Mouse (Mus musculus) kidney, adult 2 months (tissue): ENCODE measurements around the gene Cep350. TPM values are rescaled to one million over a fixed set of nuclear protein-coding genes. Genes with fewer than 3 reads are reported as not detected.

Source experiments
- DNase-seq: peaks from one replicate; pipeline ENCODE4 v3.0.0; 2021
- H3K27ac ChIP-seq: fragments of 200-500 bp; 2 replicates; pipeline ENCODE4 v1.5.1; 2012; ENCODE audit warnings: low read depth, low read length, control low read depth, inconsistent platforms; ENCODE audit not compliant: insufficient read depth
- H3K27me3 ChIP-seq: fragments of 200-500 bp; replicated peaks from 2 replicates; pipeline ENCODE4 v1.6.1; 2012; ENCODE audit warnings: mild to moderate bottlenecking, moderate library complexity, low read length, inconsistent platforms; ENCODE audit not compliant: control insufficient read depth, insufficient read depth
- H3K36me3 ChIP-seq: fragments of 200-500 bp; 2 replicates; pipeline ENCODE4 v1.6.1; 2012; ENCODE audit warnings: mild to moderate bottlenecking, moderate library complexity, low read length, inconsistent platforms; ENCODE audit not compliant: control insufficient read depth, insufficient read depth
- H3K4me1 ChIP-seq: fragments of 200-500 bp; 2 replicates; pipeline ENCODE4 v1.6.1; 2011; ENCODE audit warnings: low read length; ENCODE audit not compliant: control insufficient read depth, insufficient read depth
- H3K4me3 ChIP-seq: fragments of 200-500 bp; 2 replicates; pipeline ENCODE4 v1.5.1; 2011; ENCODE audit warnings: mild to moderate bottlenecking, low read depth, low read length, control low read depth; ENCODE audit not compliant: insufficient read depth
- CTCF ChIP-seq: fragments of 200-500 bp; conservative IDR thresholded peaks from 2 replicates; pipeline ENCODE4 v1.5.1; 2011; ENCODE audit warnings: low read depth, mild to moderate bottlenecking, control low read depth, low read length, moderate library complexity, mixed read lengths; ENCODE audit not compliant: insufficient read depth, insufficient read length
- POLR2A ChIP-seq: fragments of 200-500 bp; IDR thresholded peaks from one replicate; pipeline ENCODE4 v1.6.1; 2011; ENCODE audit warnings: low read depth, low read length, control low read depth
- WGBS: fragments of 180-500 bp; shearing (Covaris S2); methylation state at CpG from one replicate; pipeline ENCODE4 v1.1.7; 2018; 5-methylcytosine and 5-hydroxymethylcytosine counted together
- polyA plus RNA-seq: library from polyadenylated mRNA; depleted of rRNA; stranded (reverse); fragments of >200 nt; gene quantifications from 2 replicates; pipeline ENCODE4 v1.2.3, GENCODE M21; 2012

Gene Cep350
- polyA plus RNA-seq, 1 experiment = 5.2 TPM

- TF ChIP-seq CTCF (no peak), POLR2A (no peak)
- peak; percentile 47 for DNase-seq
- Histone ChIP-seq H3K4me3 (peak overlapping the region; percentile 85), H3K36me3 (no peaks in the 10 kb centered on the region), H3K4me1 (no peaks in the 10 kb centered on the region), H3K27ac (peak overlapping the region; percentile 70), H3K27me3 (no peaks in the 10 kb centered on the region)
- 1% methylated on average over 37 of the region's 51 CpGs for WGBS
These were observed 648 bp downstream of the Cep350 start for GRCm38 (mm10) chr1:155972146-155973067.

- TF ChIP-seq POLR2A = no peak
- no peak for TF ChIP-seq CTCF
- Histone ChIP-seq H3K36me3 (peaks cover 4% of the 10 kb centered on the region; the same call in 1 of the 2 replicates), H3K27ac (no peak overlapping the region), H3K4me1 (peaks cover 14% of the 10 kb centered on the region; the same call in 1 of the 2 replicates), H3K27me3 (no peaks in the 10 kb centered on the region), H3K4me3 (no peak overlapping the region)
- WGBS = 78% methylated on average over 2 of the region's 2 CpGs
- DNase-seq = peak; percentile 17
These were observed 23.9 kb downstream of the Cep350 start for GRCm38 (mm10) chr1:155949170-155949569.

GRCm38 (mm10) chr1:155944361-155944760 lies 28.7 kb downstream of the Cep350 start:
- no peak for DNase-seq
- peaks cover 9% of the 10 kb centered on the region for H3K36me3 ChIP-seq
- no peaks in the 10 kb centered on the region for H3K4me1 ChIP-seq
- no peak for TF ChIP-seq CTCF
- no peak for TF ChIP-seq POLR2A
- H3K4me3 ChIP-seq = no peak overlapping the region
- H3K27me3 ChIP-seq = no peaks in the 10 kb centered on the region
- WGBS = 68% methylated on average over 2 of the region's 2 CpGs
- H3K27ac ChIP-seq = no peak overlapping the region

- WGBS = 97% methylated on average over 2 of the region's 2 CpGs
These were observed 35.6 kb downstream of the Cep350 start for GRCm38 (mm10) chr1:155937416-155937815.

GRCm38 (mm10) chr1:155934702-155935101 lies 38.4 kb downstream of the Cep350 start:
- WGBS = 68% methylated on average over 2 of the region's 2 CpGs

More at GRCm38 (mm10) chr1:155937416-155937815, 35.6 kb downstream of the Cep350 start:
- no peak overlapping the region for H3K4me3 ChIP-seq
- H3K27me3 ChIP-seq = no peaks in the 10 kb centered on the region
- H3K4me1 ChIP-seq = no peaks in the 10 kb centered on the region
- TF ChIP-seq POLR2A (no peak), CTCF (no peak)
- DNase-seq = no peak
- no peak overlapping the region for H3K27ac ChIP-seq
- H3K36me3 ChIP-seq = peaks cover 13% of the 10 kb centered on the region

GRCm38 (mm10) chr1:155903561-155903960 lies 69.5 kb downstream of the Cep350 start:
- H3K36me3 ChIP-seq = peaks cover 13% of the 10 kb centered on the region
- TF ChIP-seq POLR2A (no peak), CTCF (no peak)
- no peaks in the 10 kb centered on the region for H3K27me3 ChIP-seq
- H3K4me1 ChIP-seq = no peaks in the 10 kb centered on the region
- WGBS = 86% methylated on average over 3 of the region's 3 CpGs
- no peak for DNase-seq
- H3K27ac ChIP-seq = no peak overlapping the region
- no peak overlapping the region for H3K4me3 ChIP-seq

More at GRCm38 (mm10) chr1:155934702-155935101, 38.4 kb downstream of the Cep350 start:
- Histone ChIP-seq H3K4me3 (no peak overlapping the region), H3K27me3 (no peaks in the 10 kb centered on the region), H3K36me3 (peaks cover 14% of the 10 kb centered on the region), H3K4me1 (no peaks in the 10 kb centered on the region), H3K27ac (no peak overlapping the region)
- no peak for DNase-seq
- TF ChIP-seq CTCF (no peak), POLR2A (no peak)

- no peak for TF ChIP-seq CTCF
- TF ChIP-seq POLR2A = no peak
- no peak overlapping the region for H3K27ac ChIP-seq
- H3K27me3 ChIP-seq = no peaks in the 10 kb centered on the region
- WGBS = 94% methylated on average over 8 of the region's 8 CpGs
- no peaks in the 10 kb centered on the region for H3K4me1 ChIP-seq
- peaks cover 12% of the 10 kb centered on the region for H3K36me3 ChIP-seq
- no peak for DNase-seq
- no peak overlapping the region for H3K4me3 ChIP-seq
These were observed 71.7 kb downstream of the Cep350 start for GRCm38 (mm10) chr1:155901348-155901747.
